Mouse (Mus musculus): ENCODE data around the gene Lpo.
"Not testable (repeated sequence)": the region's sequence is repeated elsewhere in the genome, so short reads cannot be mapped to it uniquely, and the experiment has no call there.

Lpo gene

DNA sequence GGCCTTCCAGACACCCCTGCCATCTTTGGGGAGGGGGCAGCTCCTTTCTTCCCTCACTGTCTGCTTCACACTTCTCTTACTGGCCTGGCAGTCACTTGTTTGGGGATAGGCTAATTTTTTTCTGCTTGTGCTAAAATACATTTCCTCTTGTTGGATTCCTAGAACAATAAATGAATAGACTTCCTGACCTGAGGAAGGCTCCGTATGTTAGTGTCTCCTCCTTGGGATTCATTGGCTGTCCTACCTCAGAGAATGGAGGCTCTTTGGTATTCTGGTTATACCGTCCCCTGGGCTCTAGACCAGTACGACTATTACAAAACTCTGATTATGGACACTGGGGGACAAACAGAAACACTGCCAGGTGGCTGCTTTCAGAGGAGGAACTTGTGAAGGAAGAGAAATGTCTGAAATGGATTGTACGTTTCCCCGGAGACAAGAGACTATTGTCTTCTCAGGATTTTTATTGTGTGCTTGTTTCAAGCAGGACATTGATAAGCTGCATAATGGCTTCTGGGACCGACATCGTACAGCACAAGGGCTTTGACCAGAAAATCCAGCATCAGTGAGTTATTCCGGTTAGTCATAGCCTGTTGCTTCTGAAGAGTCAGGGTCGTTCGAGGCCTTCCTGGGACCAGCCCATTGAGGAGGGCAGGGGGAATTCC, at the start of gene Lpo:
TSS of gene Lpo (minus strand) at position 51 of the 662 bp plus-strand sequence.
- DNase-seq, result peak; percentile 8

DNA sequence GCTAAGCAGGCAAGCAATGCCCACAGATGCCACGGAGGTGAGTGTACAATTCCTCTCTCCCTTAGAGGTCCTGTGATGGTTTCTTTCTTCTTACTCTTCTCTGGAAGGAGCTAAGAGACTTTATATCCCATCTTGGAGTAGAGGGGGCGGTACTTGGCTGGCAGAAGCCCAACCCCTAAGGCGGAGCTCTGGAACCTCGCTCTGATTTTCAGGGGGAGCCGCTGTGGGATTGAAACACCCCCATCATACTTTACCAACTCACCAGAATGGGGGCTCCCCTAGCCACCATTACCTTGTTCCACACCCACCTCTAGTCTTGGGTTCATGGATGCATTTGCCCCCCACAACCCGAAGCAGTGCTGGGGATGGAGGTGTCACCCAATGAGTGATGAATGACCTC, 47.3 kb upstream of the Lpo start, which contains the start of gene Epx:
TSS of gene Epx (minus strand) at position 101 of the 400 bp plus-strand sequence.
- DNase-seq, result no peak

DNA sequence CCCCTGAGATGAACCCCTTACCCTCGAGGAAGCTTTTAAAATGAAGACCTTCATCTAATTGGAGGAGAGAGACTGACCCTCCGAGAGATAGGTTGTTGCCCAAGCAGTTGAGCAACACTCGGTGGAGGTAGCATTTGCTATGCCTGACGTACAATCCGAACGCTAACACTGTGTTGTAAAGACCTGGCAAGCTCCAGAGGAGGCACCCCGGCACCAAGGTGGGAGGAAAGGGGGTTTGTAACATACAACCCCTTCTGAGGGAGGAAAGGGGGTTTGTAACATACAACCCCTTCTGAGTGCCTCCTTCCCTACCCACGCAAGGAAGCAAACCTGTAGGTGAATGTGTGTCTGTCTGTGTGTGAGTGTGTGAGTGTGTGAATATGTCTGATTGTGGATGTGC, 43.7 kb upstream of the Lpo start:
- no peak for DNase-seq

DNA sequence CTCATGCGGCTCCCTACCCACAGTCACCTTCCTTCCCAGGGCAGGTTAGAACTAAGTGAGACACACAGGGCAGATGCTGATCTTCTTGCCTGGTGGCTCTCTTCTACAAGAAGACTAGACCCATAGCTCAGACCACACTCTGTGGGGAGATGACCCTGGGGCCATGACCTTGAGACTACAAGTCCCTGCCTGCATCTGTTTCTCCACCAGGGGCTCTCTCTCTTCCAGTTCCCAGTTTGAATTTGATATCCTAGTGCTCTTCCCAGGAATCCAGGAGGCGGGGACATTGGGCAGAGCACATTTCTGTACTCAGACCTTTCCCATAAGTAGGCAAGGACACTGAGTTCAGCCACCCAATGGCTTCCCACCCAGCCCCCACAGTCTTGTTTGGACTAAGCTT, 42.0 kb upstream of the Lpo start:
- DNase-seq, result no peak

DNA sequence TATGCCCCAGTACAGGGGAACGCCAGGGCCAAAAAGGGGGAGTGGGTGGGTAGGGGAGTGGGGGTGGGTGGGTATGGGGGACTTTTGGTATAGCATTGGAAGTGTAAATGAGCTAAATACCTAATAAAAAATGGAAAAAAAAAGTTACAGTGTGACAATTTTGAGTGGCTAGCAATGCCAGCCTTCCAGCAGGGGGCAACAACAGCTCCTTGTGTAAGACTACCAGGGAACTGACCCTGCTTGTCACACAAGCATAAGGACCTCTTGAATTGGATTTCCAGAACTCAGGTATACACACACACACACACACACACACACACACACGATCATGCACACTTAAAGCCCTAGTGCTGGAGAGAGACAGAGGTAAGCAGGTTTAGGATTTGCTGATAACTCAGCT, 38.8 kb upstream of the Lpo start:
- DNase-seq, result not testable (repeated sequence)

DNA sequence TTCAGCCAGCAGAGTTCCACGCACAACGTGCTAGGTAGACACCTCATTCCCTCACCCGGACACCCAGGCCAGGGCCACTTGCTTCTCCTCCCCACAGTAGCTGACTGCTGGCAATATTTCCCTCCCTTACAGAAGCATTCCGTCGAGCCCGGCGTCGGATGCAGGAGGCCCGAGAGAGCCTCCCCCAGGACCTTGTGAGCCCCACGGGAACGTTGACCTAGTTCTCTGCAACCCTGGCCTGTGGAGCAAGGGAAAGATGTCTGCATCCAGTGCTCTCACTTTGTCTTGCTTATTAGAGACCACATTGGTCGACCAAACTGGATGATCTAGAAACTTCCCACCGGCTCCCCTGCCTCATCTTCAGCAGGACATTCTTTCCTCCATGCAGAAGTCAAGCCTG, 34.7 kb upstream of the Lpo start:
- DNase-seq, result no peak

DNA sequence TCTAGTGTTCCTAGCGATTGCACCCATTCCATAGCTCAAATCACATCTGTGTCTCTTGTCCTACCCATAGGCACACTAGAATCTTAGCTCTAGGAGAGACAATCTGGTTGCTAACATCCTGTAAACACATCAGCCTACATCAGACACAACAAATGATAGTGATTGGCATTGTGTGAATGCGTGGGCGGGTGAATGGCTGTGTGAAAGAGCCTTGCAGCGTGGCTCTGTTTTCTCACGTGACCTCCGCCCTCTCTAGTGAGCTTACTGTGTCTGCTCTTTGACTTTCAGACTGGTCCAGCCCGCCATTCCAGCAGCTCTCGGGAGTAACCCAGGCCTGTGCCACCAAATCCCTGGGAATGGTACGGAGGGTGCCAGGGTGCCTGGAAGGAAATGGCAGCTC, 32.3 kb upstream of the Lpo start:
- no peak for DNase-seq

DNA sequence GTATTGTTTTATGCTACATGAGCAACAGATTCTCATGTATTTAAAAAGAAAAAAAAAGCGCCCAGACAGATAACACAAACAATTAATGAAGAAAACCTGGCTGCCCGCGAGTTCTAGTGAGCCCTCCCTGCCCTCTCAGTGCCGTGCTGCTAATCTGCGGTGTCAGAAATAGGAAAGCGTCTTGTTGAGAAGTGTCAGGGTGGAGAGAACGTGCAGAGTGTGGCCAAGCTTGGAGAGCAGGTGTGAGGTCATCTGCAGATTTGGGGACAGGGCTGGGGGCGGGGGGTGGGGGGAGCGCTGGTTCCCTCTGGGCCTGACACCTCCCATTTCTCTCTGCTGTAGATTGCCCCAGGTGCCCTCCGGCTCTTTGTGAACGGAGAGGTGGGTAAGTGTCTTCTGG, 31.2 kb upstream of the Lpo start:
- DNase-seq, result no peak

DNA sequence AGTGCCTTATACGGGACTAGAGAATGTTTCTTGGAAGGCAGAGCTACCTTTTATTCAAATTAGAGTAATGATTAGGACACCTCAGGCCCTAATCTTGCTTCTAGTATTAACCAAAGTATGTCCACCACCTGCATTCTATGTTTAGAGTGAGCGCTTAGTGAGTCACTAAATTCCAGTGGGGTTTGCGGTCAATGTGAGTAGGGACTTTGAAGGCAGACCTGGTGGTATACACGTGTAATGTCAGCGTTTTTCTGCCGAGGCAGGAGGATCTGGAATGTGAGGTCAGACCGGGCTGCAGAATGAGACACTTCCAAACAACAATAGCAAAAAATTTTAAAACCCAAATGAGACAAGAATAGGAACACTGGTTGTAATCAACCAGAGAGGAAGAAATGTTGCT, 26.5 kb upstream of the Lpo start:
- no peak for DNase-seq

DNA sequence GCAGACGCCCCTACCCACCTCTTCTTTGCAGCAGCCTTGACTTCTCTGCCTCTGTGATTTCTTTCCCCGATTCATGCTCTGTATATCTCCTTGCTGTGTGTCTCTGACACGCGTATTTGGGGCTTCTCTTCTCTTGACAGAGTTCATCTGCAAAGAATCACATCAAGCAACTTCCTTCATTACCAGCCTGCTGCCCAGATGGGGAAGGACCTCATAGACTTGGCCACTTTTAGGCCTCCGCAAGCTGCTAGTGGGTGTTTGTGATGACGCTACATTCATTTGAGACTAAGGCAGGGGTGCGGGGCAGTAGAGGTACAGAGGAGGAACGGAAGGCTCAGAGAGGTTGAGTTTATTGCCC, 25.5 kb upstream of the Lpo start:
- peak; percentile 8 for DNase-seq

DNA sequence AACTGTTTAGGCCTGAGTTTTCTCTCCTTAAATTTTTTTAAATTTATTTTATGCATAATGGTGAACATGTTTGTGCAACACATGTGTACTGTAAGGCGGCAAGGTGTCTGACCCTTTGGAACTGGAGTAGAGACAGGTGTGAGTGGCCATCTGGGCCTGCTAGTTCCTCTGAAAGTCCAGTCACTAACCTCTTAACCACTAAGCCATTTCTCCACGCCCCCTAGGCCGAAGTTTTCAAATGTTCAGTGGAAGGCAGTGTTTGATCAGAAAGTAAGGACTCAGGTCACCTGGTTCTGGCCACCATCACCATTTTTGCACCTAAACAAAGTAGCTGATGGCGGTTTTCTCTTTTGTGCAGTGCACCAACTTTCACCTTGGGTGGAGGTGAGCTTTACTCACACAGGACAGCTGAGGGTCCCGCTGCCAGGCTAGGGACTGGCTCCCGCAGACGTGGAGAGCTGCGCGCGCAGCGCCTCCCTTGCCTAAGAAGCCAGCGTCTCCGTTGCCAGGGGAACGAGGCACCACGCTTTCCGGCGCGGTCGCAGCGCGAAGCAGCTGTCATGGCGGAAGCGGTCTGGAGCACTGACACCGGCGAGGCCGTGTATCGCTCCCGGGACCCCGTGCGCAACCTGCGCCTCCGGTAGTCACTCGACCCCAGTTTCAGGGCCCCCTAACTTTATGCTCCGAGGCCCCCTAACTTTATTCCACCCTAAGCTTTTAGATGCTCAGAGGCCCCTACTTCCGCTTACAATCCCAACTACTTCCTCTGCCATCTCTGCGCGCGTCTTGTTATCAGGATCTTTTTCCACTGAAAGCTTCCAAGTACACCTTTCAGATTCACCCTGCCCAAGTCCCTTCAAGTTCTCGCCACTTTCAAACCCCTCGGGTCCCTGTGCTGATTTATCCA, 24.9 kb upstream of the Lpo start, which contains the start of gene Mks1:
TSS of gene Mks1 (plus strand) at position 526 of the 907 bp plus-strand sequence.
- peak; percentile 86 for DNase-seq

DNA sequence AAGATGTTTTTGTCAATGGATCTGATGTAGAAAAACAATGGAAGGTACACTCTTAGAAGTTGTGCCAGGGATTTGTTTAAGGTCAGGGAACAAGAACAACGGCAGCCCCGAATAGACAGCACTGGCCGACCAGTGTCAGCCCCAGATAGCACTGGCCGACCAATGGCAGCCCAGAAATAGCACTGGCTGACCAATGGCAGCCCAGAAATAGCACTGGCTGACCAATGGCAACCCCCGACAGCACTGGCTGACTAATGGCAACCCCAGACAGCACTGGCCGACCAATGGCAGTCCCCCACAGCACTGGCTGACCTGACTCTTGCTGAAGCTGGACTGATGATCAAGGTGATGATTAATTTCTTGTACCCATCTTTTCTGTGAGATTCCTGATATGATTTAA, 19.8 kb upstream of the Lpo start:
- no peak for DNase-seq

DNA sequence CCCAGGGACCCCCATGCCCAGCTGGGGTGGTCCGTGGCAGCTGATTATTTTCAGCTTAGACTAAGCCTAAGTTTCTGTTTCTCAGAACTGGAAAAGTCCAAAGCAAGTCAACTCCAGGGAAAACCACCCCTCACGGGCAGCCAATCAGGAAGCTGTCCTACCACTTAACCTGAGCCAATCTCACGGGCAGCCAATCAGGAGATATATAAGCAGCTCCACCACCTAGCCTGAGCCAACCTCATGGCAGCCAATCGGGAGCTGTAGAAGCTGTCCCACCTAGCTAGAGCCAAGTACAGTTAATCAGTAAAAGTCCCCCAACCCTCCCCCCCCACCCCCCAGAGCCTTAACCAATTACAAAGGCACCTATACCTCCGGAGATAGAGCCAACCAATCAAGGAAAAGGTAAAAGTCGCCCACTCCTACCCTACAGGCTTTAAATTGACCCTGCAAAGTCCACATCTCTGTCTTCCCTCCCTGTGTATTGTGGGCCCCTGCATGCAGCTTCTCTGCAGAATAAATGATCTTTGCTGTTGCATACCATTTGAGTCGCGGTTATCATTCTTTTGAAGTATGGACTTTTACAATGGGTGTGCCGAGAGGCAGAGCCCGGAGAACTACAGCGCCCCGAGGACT, 19.0 kb upstream of the Lpo start:
- no peak for DNase-seq

DNA sequence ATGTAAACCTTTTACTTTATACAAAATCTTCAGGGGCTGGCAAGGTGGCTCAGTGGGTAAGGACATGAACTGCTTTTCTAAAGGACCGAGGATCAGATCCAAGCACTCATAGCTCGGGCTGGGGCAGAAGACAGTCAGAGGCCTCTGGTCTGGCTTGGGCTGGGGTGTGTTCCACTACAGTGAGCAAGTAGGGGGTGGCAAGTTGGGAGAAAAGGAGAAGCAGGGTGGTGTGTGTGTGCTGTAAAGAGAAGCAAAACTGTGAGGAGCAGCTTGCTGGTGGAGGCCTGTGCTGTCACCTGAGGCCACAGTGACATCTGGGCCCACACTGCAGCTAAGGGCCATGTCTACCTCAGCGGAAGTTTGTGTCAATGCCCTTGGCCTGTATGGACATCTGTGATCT, 13.3 kb upstream of the Lpo start:
- DNase-seq, result no peak

DNA sequence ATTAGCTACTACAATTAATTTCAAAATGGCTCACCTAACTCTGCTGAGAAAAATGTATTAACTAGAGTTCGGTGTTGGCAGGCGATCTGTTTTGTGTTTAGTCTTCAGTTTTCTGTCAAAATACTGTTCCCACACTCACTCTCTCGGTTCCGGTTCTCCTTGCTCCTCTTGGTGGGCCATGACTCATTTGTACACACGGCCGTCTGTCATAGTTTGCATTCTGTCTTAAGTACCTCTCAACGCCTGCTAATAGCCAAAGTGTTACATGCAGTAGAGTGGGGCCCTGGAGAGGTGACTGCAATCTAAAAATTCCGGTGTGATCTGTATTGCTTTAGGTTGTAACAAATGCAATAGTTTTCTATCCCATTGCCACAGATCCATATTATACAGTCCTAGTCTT, 12.6 kb upstream of the Lpo start:
- no peak for DNase-seq

DNA sequence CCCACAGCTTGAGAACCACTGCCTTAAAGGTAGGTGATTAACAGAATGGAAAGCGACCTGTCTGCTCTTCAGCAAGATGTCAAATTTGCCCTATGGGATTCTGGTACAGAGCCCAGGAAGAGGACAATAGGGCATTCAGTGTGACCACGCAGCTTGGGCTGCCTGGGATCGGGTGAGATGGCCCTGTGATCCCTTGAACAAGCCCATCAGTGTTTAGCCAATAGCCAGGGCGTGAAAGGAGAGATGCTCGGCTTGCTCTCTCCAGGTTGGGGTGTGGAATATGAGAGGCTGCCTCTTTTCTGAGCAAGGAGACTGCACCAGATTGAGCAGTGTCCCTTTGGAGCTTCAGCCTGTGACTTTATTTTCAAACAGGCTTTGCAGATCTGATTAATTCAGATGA, 6.6 kb downstream of the Lpo start:
- DNase-seq, result no peak

DNA sequence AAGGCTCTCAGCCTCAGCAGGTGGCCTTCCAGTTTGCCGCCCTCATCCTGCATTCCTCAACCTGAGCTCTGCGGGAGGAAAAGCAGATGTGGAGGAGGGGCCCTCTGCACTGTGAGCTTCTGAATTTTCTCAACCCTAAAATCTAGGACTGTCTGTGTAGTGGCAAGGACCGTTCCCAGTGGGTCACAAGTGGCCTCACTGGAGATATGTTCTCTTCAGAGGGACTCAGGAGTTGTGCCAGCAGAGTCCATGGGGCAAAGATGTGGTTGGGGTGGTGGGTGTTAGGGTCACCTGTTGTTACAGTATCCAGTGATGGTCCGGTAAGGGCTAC, 10.7 kb downstream of the Lpo start:
- DNase-seq, result no peak

DNA sequence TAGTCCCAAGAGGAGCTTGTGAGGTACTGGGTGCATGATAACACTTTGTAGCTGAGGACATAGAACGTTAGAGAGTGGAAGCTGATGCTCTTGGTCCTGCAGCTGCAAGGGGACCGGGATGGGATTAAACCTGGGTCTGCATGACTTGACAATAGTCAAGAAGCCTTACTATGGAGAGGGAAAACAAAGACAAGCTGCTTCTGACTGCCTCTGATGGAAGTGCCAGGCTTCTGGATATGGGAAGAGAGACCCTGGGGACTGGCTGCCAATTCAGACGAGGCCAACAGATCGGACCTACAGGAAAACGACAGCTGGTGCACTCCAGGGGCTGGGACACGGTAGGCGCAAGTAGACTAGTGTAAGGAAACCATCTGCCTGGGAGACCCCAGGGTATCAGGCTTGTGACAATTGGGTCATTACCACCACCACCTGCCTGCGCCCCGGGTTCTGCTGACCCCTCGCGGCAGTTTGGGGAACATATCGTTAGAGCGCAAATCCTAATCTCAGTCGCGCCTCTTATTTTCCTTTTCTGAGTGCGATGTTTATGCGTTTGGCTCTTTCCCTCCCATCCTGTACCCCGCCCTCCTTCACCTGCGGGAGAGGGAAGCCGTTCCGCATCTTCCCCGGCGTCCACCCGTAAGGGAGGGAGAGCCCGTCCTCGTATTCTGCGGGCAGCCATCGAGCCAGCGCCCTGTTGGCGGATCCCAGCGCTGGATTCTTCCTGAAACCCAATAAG, 11.2 kb downstream of the Lpo start:
- peak; percentile 87 for DNase-seq

DNA sequence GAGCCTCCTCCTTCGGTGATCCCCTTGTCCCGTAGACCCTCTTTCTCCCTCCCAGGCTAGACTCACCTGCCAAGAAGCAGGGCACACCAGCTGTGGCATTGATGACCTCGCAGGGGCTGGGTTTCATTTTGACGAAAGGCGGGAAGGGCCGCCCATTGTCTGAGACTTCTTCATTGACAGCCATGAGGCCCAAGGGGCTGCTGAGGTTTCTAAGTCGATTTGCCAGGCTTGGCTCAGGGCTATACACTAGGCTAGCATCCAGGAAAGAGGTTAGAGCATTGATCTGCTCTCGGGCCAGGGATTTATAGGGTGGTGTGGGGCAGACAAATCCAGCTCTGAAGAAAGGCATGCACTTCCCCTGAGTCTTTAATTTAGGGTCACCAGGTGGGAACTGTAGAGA, 13.3 kb downstream of the Lpo start:
- DNase-seq, result no peak

DNA sequence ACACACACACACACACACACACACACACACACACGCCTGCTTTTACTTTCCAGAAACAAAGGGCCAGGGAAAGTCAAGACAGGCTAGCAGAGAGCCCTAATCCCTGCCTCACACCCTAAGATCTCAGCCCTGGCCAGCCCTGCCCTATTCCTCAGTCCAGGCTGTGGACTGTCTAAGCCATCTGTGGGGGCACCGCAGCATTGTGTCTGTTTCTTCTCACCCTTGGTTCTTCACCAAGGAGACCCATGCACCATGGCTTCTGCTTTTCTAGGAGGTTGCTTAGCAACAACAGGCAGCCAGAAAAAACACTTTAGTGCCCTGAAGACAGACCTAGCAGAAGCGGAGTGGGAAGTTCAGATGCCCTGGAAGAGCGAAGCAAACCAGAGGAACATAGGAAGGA, 16.7 kb downstream of the Lpo start:
- no peak for DNase-seq

DNA sequence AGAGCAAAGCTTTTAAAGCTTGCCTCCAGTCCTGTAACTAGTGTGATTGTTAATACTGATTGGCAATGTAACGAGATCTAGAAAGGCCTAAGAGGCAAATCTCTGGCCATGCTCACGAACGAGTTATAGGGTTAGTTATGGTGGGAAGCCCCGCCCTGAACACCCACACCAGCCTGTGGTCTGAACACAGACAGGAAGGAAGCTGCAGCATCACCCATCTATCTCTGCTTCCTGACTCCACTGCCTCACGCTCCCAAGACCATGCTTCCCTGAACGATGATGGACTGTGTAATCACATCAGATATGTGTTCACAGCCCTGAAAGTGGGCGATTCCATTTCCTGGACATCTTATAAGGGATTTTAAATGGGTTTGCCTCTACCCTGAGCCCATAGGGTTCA, 19.9 kb downstream of the Lpo start:
- no peak for DNase-seq

DNA sequence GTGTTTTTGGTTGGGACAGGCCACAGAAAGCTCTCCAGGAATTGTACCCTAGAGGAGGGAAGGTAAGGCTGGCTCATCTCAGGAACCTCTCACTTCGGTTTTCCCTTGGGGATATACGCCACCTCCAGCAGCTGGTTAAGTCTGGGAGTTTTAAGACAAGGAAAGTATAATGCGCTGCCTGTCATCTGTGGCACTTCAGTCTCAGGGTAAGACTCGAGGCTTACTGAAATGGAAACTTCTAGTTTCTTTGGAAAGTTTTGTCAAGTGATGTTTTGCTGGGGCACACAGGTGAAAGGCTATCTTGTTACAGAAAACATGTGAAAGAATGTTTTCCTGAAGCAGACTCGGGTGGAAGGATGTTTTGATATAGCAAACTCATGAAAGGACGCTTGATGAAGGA, 20.7 kb downstream of the Lpo start:
- DNase-seq, result no peak

DNA sequence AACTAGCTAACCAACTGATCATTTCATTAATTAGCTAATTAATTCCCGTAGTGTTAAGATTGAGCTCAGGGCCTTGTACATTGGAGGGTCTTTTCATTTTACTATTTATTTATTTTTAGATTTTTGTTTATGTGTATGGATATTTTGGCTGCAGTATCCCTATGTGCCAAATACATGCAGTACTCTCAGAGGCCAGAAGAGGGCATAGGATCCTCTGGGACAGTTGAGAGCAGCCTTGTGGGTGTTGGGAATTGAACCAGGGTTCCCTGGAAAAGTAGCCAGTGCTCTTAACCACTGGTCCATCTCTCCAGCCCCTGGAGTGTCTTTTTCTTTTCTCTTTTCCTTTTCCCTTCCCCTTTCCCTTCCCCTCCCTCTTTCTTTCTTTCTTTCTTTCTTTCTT, 22.6 kb downstream of the Lpo start:
- DNase-seq, result no peak

All from cerebellum, adult 9-11 months (tissue).